Mouse (Mus musculus): ENCODE data around the gene Dnah7c. TPM values are rescaled to one million over a fixed set of nuclear protein-coding genes. Genes with fewer than 3 reads are reported as not detected.

Dnah7c gene
- polyA plus RNA-seq, 1 experiment from 2014 or later: 0.11 TPM

DNA sequence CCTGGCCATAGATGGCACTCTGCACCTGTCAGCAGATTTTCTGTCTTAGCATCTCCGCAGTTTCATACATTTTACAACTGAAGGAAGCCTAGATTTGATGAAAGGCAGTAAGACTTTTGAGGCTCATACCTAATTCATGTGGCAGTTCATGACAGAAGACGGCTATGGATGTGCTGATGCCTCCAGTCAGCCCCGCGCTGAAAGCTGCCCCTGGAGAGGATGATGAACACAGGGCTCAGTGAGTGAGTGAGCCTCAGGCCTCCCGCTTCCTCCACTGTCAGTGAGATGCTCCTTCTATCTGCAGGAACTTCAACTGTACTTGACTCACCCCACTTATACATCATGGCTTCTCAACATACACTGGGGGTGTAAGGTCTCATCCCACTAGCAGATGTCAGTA, 392.5 kb downstream of the Dnah7c start:
- ATAC-seq (replicated peaks; ENCODE audit: insufficient number of reproducible peaks, low FRiP score, low TSS enrichment, low read depth): no peak
- Histone ChIP-seq H3K4me2 (ENCODE audit: low read depth, low read length) (no peak overlapping the region), H3K9me3 (replicated peaks; ENCODE audit: control insufficient read depth, low read length) (no peaks in the 10 kb centered on the region), H3K36me3 (replicated peaks; ENCODE audit: control insufficient read depth, insufficient read depth, low read depth, low read length) (peaks cover 8% of the 10 kb centered on the region), H3K27me3 (ENCODE audit: control insufficient read depth, insufficient read depth, low read length) (no peaks in the 10 kb centered on the region), H3K9ac (replicated peaks; ENCODE audit: low read length) (no peak overlapping the region), H3K4me1 (ENCODE audit: control insufficient read depth, insufficient read depth, low read length) (no peaks in the 10 kb centered on the region), H3K4me3 (ENCODE audit: low read depth, low read length) (no peak overlapping the region), H3K27ac (replicated peaks; ENCODE audit: low read depth, low read length) (no peak overlapping the region)
- WGBS: 92% methylated on average over 5 of the region's 5 CpGs
- no peak for DNase-seq (ENCODE audit: low spot score)

DNA sequence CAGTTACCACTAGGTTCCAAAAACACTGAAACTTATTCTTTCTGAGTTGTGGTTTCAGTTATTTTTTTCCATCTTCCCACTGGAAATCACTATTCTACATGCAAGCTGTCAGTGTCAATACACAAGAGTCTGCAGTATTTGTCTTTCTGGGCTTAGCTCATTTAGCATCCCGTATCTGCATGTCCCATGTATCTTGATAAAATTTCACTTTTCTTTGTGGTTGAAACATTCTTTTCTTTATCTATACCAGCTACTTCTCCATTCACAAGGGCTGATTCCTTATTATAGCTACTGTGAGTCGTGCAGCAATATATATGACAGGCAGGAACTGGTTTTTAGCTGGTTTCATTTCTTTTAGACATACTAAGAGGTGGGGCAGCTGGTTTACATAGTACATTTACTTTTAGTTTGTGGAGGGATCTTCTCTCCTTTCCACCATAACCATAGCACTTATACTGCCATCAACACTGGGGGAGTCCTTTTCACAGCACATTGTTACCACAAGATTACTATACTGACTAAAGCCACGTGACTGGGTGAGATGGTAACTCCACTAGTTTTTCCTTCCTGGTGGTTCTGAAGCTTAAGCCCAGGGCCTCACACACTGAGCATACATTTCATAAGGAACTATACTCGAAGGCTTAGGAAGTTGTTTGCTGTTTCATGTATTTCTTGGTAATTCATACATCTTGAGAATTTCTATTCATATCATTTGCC, 397.0 kb downstream of the Dnah7c start:
- no peak overlapping the region for H3K27ac ChIP-seq (replicated peaks; ENCODE audit: low read depth, low read length)
- H3K4me1 ChIP-seq (ENCODE audit: control insufficient read depth, insufficient read depth, low read length): no peaks in the 10 kb centered on the region
- H3K36me3 ChIP-seq (replicated peaks; ENCODE audit: control insufficient read depth, insufficient read depth, low read depth, low read length): peaks cover 8% of the 10 kb centered on the region
- WGBS: 88% methylated on average over 4 of the region's 4 CpGs
- no peaks in the 10 kb centered on the region for H3K27me3 ChIP-seq (ENCODE audit: control insufficient read depth, insufficient read depth, low read length)
- H3K4me2 ChIP-seq (ENCODE audit: low read depth, low read length): no peak overlapping the region
- H3K9ac ChIP-seq (replicated peaks; ENCODE audit: low read length): no peak overlapping the region
- DNase-seq (ENCODE audit: low spot score) (no peak), ATAC-seq (replicated peaks; ENCODE audit: insufficient number of reproducible peaks, low FRiP score, low TSS enrichment, low read depth) (no peak)
- no peak overlapping the region for H3K4me3 ChIP-seq (ENCODE audit: low read depth, low read length)
- no peaks in the 10 kb centered on the region for H3K9me3 ChIP-seq (replicated peaks; ENCODE audit: control insufficient read depth, low read length)

- H3K36me3 ChIP-seq (replicated peaks; ENCODE audit: control insufficient read depth, insufficient read depth, low read depth, low read length): 0 out of 2 replicates have a peak, but pooled peaks cover under 1% of the 10 kb centered on the region
- ATAC-seq (replicated peaks; ENCODE audit: insufficient number of reproducible peaks, low FRiP score, low TSS enrichment, low read depth): no peak
Observed at GRCm38 (mm10) chr1:46830066-46830843, 404.9 kb downstream of the Dnah7c start.

GRCm38 (mm10) chr1:46831927-46832326, 406.5 kb downstream of the Dnah7c start:
- no peak for ATAC-seq (replicated peaks; ENCODE audit: insufficient number of reproducible peaks, low FRiP score, low TSS enrichment, low read depth)
- no peaks in the 10 kb centered on the region for H3K27me3 ChIP-seq (ENCODE audit: control insufficient read depth, insufficient read depth, low read length)
- H3K36me3 ChIP-seq (replicated peaks; ENCODE audit: control insufficient read depth, insufficient read depth, low read depth, low read length): 0 out of 2 replicates have a peak, but pooled peaks cover 4% of the 10 kb centered on the region
- no peak for DNase-seq (ENCODE audit: low spot score)
- no peak overlapping the region for H3K27ac ChIP-seq (replicated peaks; ENCODE audit: low read depth, low read length)
- 95% methylated on average over 5 of the region's 5 CpGs for WGBS
- H3K4me1 ChIP-seq (ENCODE audit: control insufficient read depth, insufficient read depth, low read length): no peaks in the 10 kb centered on the region
- no peaks in the 10 kb centered on the region for H3K9me3 ChIP-seq (replicated peaks; ENCODE audit: control insufficient read depth, low read length)
- no peak overlapping the region for H3K4me3 ChIP-seq (ENCODE audit: low read depth, low read length)
- no peak overlapping the region for H3K9ac ChIP-seq (replicated peaks; ENCODE audit: low read length)
- H3K4me2 ChIP-seq (ENCODE audit: low read depth, low read length): no peak overlapping the region

More at GRCm38 (mm10) chr1:46830066-46830843, 404.9 kb downstream of the Dnah7c start:
- no peaks in the 10 kb centered on the region for H3K9me3 ChIP-seq (replicated peaks; ENCODE audit: control insufficient read depth, low read length)
- no peaks in the 10 kb centered on the region for H3K4me1 ChIP-seq (ENCODE audit: control insufficient read depth, insufficient read depth, low read length)
- no peaks in the 10 kb centered on the region for H3K27me3 ChIP-seq (ENCODE audit: control insufficient read depth, insufficient read depth, low read length)
- 65% methylated on average over 2 of the region's 2 CpGs for WGBS
- no peak for DNase-seq (ENCODE audit: low spot score)
- H3K27ac ChIP-seq (replicated peaks; ENCODE audit: low read depth, low read length): no peak overlapping the region
- H3K4me2 ChIP-seq (ENCODE audit: low read depth, low read length): no peak overlapping the region
- H3K4me3 ChIP-seq (ENCODE audit: low read depth, low read length): no peak overlapping the region
- no peak overlapping the region for H3K9ac ChIP-seq (replicated peaks; ENCODE audit: low read length)

- H3K9me3 ChIP-seq (replicated peaks; ENCODE audit: control insufficient read depth, low read length): no peaks in the 10 kb centered on the region
- H3K4me1 ChIP-seq (ENCODE audit: control insufficient read depth, insufficient read depth, low read length): no peaks in the 10 kb centered on the region
- H3K4me2 ChIP-seq (ENCODE audit: low read depth, low read length): no peak overlapping the region
- no peak for DNase-seq (ENCODE audit: low spot score)
- H3K9ac ChIP-seq (replicated peaks; ENCODE audit: low read length): no peak overlapping the region
- H3K4me3 ChIP-seq (ENCODE audit: low read depth, low read length): no peak overlapping the region
- ATAC-seq (replicated peaks; ENCODE audit: insufficient number of reproducible peaks, low FRiP score, low TSS enrichment, low read depth): no peak
- no peaks in the 10 kb centered on the region for H3K27me3 ChIP-seq (ENCODE audit: control insufficient read depth, insufficient read depth, low read length)
- H3K27ac ChIP-seq (replicated peaks; ENCODE audit: low read depth, low read length): no peak overlapping the region
- WGBS: 68% methylated on average over 4 of the region's 4 CpGs
- H3K36me3 ChIP-seq (replicated peaks; ENCODE audit: control insufficient read depth, insufficient read depth, low read depth, low read length): no peaks in the 10 kb centered on the region
Observed at GRCm38 (mm10) chr1:46843406-46843805, 418.0 kb downstream of the Dnah7c start.

DNA sequence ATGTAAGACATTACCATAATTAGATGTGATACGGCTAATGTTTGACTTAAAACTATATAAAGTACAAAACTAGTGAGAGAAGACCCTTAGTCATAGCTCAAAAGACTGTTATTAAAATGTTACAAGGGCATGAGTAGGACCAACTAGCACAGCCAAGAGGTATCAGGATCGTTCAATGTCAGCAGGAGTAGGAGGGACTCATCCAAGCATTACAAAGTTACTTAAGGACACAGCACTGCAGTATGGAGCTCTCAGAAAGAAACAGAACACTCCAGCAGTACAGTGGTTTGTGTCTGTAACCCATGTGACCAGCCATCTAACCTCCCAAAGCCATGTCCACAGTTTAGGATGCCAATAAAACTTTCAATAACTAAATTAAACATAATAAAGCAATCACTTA, 418.9 kb downstream of the Dnah7c start:
- ATAC-seq (replicated peaks; ENCODE audit: insufficient number of reproducible peaks, low FRiP score, low TSS enrichment, low read depth) (no peak), DNase-seq (ENCODE audit: low spot score) (no peak)
- Histone ChIP-seq H3K9ac (replicated peaks; ENCODE audit: low read length) (no peak overlapping the region), H3K4me1 (ENCODE audit: control insufficient read depth, insufficient read depth, low read length) (no peaks in the 10 kb centered on the region), H3K9me3 (replicated peaks; ENCODE audit: control insufficient read depth, low read length) (no peaks in the 10 kb centered on the region), H3K4me3 (ENCODE audit: low read depth, low read length) (no peak overlapping the region), H3K27me3 (ENCODE audit: control insufficient read depth, insufficient read depth, low read length) (no peaks in the 10 kb centered on the region), H3K4me2 (ENCODE audit: low read depth, low read length) (no peak overlapping the region), H3K27ac (replicated peaks; ENCODE audit: low read depth, low read length) (no peak overlapping the region), H3K36me3 (replicated peaks; ENCODE audit: control insufficient read depth, insufficient read depth, low read depth, low read length) (no peaks in the 10 kb centered on the region)
- WGBS: 81% methylated on average over 2 of the region's 2 CpGs

GRCm38 (mm10) chr1:46845221-46845620, 419.8 kb downstream of the Dnah7c start:
- Histone ChIP-seq H3K27ac (replicated peaks; ENCODE audit: low read depth, low read length) (no peak overlapping the region), H3K4me3 (ENCODE audit: low read depth, low read length) (no peak overlapping the region), H3K4me1 (ENCODE audit: control insufficient read depth, insufficient read depth, low read length) (no peaks in the 10 kb centered on the region), H3K9ac (replicated peaks; ENCODE audit: low read length) (no peak overlapping the region), H3K4me2 (ENCODE audit: low read depth, low read length) (no peak overlapping the region), H3K36me3 (replicated peaks; ENCODE audit: control insufficient read depth, insufficient read depth, low read depth, low read length) (no peaks in the 10 kb centered on the region), H3K27me3 (ENCODE audit: control insufficient read depth, insufficient read depth, low read length) (no peaks in the 10 kb centered on the region), H3K9me3 (replicated peaks; ENCODE audit: control insufficient read depth, low read length) (no peaks in the 10 kb centered on the region)
- no peak for ATAC-seq (replicated peaks; ENCODE audit: insufficient number of reproducible peaks, low FRiP score, low TSS enrichment, low read depth)
- DNase-seq (ENCODE audit: low spot score): no peak
- 42% methylated on average over 5 of the region's 5 CpGs for WGBS

DNA sequence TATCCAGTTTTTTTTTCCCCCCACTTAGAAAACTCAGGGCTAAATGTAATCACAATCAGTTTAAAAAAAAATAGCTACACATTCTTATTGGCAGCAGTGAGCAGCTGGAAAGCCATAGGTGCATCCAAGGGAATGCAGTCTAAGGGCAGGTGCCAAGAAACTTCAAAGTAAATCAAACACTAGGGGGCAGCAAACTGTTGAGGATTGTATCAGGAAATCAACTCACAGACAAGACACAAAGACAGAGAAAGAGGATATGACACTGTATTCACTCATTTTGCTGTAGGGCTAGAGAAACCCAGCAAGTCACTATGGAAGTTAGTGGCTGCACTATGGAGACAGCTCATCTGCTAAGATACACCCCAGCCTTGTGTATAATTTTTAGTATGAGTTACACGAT, 424.4 kb downstream of the Dnah7c start:
- Histone ChIP-seq H3K9ac (replicated peaks; ENCODE audit: low read length) (no peak overlapping the region), H3K27me3 (ENCODE audit: control insufficient read depth, insufficient read depth, low read length) (no peaks in the 10 kb centered on the region), H3K4me2 (ENCODE audit: low read depth, low read length) (no peak overlapping the region), H3K4me1 (ENCODE audit: control insufficient read depth, insufficient read depth, low read length) (no peaks in the 10 kb centered on the region), H3K27ac (replicated peaks; ENCODE audit: low read depth, low read length) (no peak overlapping the region), H3K4me3 (ENCODE audit: low read depth, low read length) (no peak overlapping the region), H3K36me3 (replicated peaks; ENCODE audit: control insufficient read depth, insufficient read depth, low read depth, low read length) (no peaks in the 10 kb centered on the region), H3K9me3 (replicated peaks; ENCODE audit: control insufficient read depth, low read length) (no peaks in the 10 kb centered on the region)
- ATAC-seq (replicated peaks; ENCODE audit: insufficient number of reproducible peaks, low FRiP score, low TSS enrichment, low read depth) (no peak), DNase-seq (ENCODE audit: low spot score) (peak; percentile 91)
- 57% methylated on average over 1 of the region's 1 CpGs for WGBS
